Mouse (Mus musculus) adrenal gland, postnatal 25 days (tissue): ENCODE measurements at regions not wholly inside any gene's neighbourhood (a gene's known extent, or its start where the extent isn't known, plus 50 kb on each side); places are given as distances from the start of the nearest gene placed in this dataset.

Experiments used
- DNase-seq: peaks from one replicate; pipeline ENCODE4 v3.0.0; 2021; ENCODE audit warnings: mixed read lengths

- DNase-seq, result no peak
Measured at GRCm38 (mm10) chr7:124868133-124868603, 576.3 kb upstream of the Kdm8 start.

- no peak for DNase-seq
Measured at GRCm38 (mm10) chr7:124868621-124869020, 575.9 kb upstream of the Kdm8 start.

GRCm38 (mm10) chr7:124880771-124881170 lies 563.7 kb upstream of the Kdm8 start:
- no peak for DNase-seq

- no peak for DNase-seq
Measured at GRCm38 (mm10) chr7:124907233-124907632, 537.2 kb upstream of the Kdm8 start.

- DNase-seq, result no peak
Measured at GRCm38 (mm10) chr7:124907662-124908296, 536.7 kb upstream of the Kdm8 start.

- DNase-seq, result no peak
Measured at GRCm38 (mm10) chr7:124914061-124914460, 530.4 kb upstream of the Kdm8 start.

GRCm38 (mm10) chr7:124914479-124914878 lies 530.0 kb upstream of the Kdm8 start:
- DNase-seq, result no peak

GRCm38 (mm10) chr7:124914972-124915371 lies 529.5 kb upstream of the Kdm8 start:
- DNase-seq, result no peak

- no peak for DNase-seq
Measured at GRCm38 (mm10) chr7:124915637-124916036, 528.8 kb upstream of the Kdm8 start.

- DNase-seq, result no peak
Measured at GRCm38 (mm10) chr7:124917606-124918120, 526.8 kb upstream of the Kdm8 start.

- DNase-seq, result no peak
Measured at GRCm38 (mm10) chr7:124922806-124923205, 521.7 kb upstream of the Kdm8 start.

GRCm38 (mm10) chr7:124933573-124933972 lies 510.9 kb upstream of the Kdm8 start:
- no peak for DNase-seq

- DNase-seq, result no peak
Measured at GRCm38 (mm10) chr7:124939357-124939756, 505.1 kb upstream of the Kdm8 start.

GRCm38 (mm10) chr7:124941527-124941926 lies 502.9 kb upstream of the Kdm8 start:
- DNase-seq, result no peak

- no peak for DNase-seq
Measured at GRCm38 (mm10) chr7:124946424-124946823, 498.1 kb upstream of the Kdm8 start.

- DNase-seq, result no peak
Measured at GRCm38 (mm10) chr7:124957329-124957728, 487.1 kb upstream of the Kdm8 start.

GRCm38 (mm10) chr7:124974870-124975488 lies 469.5 kb upstream of the Kdm8 start:
- DNase-seq, result no peak

GRCm38 (mm10) chr7:124989456-124989855 lies 455.0 kb upstream of the Kdm8 start:
- DNase-seq, result no peak

- DNase-seq, result no peak
Measured at GRCm38 (mm10) chr7:124990695-124991094, 453.8 kb upstream of the Kdm8 start.

GRCm38 (mm10) chr7:124996538-124996937 lies 447.9 kb upstream of the Kdm8 start:
- DNase-seq, result no peak

GRCm38 (mm10) chr7:125000669-125001068 lies 443.8 kb upstream of the Kdm8 start:
- no peak for DNase-seq

GRCm38 (mm10) chr7:125005638-125006037 lies 438.8 kb upstream of the Kdm8 start:
- no peak for DNase-seq

GRCm38 (mm10) chr7:125019259-125019658 lies 425.2 kb upstream of the Kdm8 start:
- DNase-seq, result no peak

GRCm38 (mm10) chr7:125024944-125025343 lies 419.5 kb upstream of the Kdm8 start:
- DNase-seq, result no peak
